Mouse (Mus musculus): ENCODE data around the gene Olfr619. TPM values are rescaled to one million over a fixed set of nuclear protein-coding genes. Genes with fewer than 3 reads are reported as not detected.

Gene Olfr619
- polyA plus RNA-seq (2017; shearing (Covaris generic)): not detected

GRCm38 (mm10) chr7:103600275-103600674, at the start of gene Olfr619:
Olfr619 (plus strand) TSS chr7:103600575.

DNA sequence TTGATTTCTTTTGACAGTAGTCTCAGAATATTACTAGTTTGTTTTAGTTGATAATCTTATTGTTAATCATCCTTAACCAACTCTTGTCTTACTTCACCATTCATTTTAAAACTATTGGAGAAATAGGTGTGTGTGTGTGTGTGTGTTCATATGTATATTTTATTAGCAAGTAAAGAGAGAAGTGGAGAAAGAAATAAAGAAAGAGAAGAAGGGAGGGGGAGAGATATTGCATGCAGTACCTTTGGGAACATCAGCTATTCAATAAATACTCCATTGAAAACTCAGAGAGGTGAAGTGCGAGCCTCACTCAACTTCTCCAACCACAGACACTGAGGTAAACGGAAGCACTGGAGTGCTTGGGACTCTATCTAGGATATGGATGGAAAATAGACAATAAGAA, 44.6 kb upstream of the Olfr619 start, which contains the start of gene Olfr615:
Gene Olfr615, plus strand, starts transcription at position 301 of the 400 bp plus-strand sequence.

DNA sequence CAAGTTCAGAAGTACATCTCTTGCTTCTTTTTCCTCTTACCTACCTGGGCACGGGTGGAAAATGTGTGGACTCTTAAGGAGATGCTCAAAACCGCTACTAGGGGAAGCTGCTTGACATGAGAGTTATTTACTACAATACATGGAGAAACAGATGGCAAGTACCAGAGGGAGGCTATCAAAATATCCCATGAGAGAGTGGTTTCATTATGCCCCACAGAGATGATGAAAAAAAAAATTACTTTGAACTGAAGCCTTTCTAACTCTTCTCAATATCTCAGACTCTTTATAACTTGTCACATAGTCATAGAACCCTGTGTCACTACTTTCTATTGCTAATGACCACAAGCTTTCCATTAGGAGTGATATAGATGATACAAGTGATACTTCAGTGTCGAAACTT, 31.3 kb upstream of the Olfr619 start, which contains the start of gene Olfr616:
Gene Olfr616, minus strand, starts transcription at position 101 of the 400 bp plus-strand sequence.

DNA sequence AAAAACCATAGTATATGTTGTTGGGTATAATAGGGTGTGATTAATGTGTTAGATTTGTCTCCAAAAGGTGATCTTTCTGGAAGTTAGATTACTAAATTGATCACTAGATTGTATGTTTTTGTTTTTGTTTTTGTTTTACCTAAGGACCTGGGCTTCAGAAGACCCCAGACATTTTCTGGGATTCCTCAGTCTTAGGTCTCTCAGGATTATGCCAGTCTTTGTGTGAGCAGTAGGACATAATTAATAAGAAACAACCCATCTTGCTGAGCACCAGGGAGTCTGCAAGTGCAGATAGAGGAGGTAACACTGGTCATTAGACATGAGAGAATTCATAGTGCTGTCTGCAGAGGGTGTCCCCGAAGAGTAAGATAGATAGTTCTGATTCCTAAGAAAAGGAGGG, 27.6 kb upstream of the Olfr619 start, which contains the start of gene Olfr617:
Gene Olfr617, plus strand, starts transcription at position 301 of the 400 bp plus-strand sequence.

GRCm38 (mm10) chr7:103589803-103590202, 10.6 kb upstream of the Olfr619 start, which contains the start of gene Olfr618:
Olfr618 (plus strand) TSS chr7:103590103.

DNA sequence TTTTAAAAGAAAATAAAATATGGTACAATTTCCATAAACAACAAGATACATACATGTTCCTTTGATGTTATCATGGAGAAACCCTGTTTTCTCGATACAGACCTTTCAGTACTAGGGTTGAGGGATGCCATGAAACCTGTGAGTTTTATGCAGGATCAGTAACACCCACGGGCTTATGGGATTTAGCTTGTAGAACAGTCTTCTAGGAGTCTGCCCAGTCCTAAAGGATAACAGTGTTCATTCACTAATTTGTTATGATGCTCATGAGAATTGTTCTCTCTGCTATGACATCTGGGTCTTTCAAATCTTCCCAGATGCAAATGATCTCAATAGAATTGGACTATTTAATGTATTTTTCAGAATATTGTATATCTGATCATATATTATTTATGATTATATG, 12.1 kb downstream of the Olfr619 start, which contains the start of gene Olfr620:
Gene Olfr620, minus strand, starts transcription at position 101 of the 400 bp plus-strand sequence.

DNA sequence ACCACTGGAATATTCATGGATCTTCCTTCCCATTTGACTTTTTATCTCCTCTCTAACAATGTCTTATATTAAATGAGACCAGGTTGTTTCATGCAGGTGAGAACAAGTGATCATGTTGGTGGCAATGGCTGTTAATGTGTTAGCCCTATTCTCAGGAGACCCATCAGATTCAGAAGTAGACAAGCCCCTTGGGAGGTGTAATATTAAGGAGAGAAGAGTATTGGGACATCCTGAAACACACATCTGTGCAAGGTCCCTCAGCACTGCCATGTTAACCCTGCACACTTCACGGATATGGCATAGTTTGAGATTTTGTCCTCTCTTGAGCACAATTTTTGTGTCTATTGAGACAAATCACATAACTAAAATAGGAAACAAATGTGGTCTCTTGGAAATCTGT, 42.2 kb downstream of the Olfr619 start, which contains the start of gene Olfr622:
Gene Olfr622, minus strand, starts transcription at position 101 of the 400 bp plus-strand sequence.

Other genes with a start within 250 kb of the Olfr619 start
- gene Olfr601, start 237.9 kb upstream of the Olfr619 start, polyA plus RNA-seq (2017; shearing (Covaris generic)): not detected
- gene Olfr603, start 214.4 kb upstream of the Olfr619 start, polyA plus RNA-seq (2017; shearing (Covaris generic)): not detected
- under 1 TPM in 1 of 2 experiments, not detected in 1; 0.25 TPM for gene Usp17lc, start 185.5 kb upstream of the Olfr619 start, polyA plus RNA-seq (2017; shearing (Covaris generic))
- not detected for gene Olfr605, start 155.1 kb upstream of the Olfr619 start, polyA plus RNA-seq (2017; shearing (Covaris generic))
- gene Olfr606, start 151.5 kb upstream of the Olfr619 start, polyA plus RNA-seq (2017; shearing (Covaris generic)): under 1 TPM in 1 of 2 experiments, not detected in 1; 0.07 TPM
- gene Olfr607, start 136.4 kb upstream of the Olfr619 start, polyA plus RNA-seq (2017; shearing (Covaris generic)): under 1 TPM in 1 of 2 experiments, not detected in 1; 0.05 TPM
- gene Olfr608, start 130.7 kb upstream of the Olfr619 start, polyA plus RNA-seq (2017; shearing (Covaris generic)): not detected
- gene Olfr609, start 102.5 kb upstream of the Olfr619 start, polyA plus RNA-seq (2017; shearing (Covaris generic)): under 1 TPM in 1 of 2 experiments, not detected in 1; 0.17 TPM
- gene Olfr610, start 88.5 kb upstream of the Olfr619 start, polyA plus RNA-seq (2017; shearing (Covaris generic)): not detected
- gene Olfr611, start 79.7 kb upstream of the Olfr619 start, polyA plus RNA-seq (2017; shearing (Covaris generic)): not detected
- not detected for gene Olfr612, start 57.9 kb upstream of the Olfr619 start, polyA plus RNA-seq (2017; shearing (Covaris generic))
- not detected for gene Olfr613, start 52.5 kb upstream of the Olfr619 start, polyA plus RNA-seq (2017; shearing (Covaris generic))
- under 1 TPM in 1 of 2 experiments, not detected in 1; 0.28 TPM for gene Olfr615, start 44.5 kb upstream of the Olfr619 start, polyA plus RNA-seq (2017; shearing (Covaris generic))
- under 1 TPM in 1 of 2 experiments, not detected in 1; 0.11 TPM for gene Olfr616, start 31.4 kb upstream of the Olfr619 start, polyA plus RNA-seq (2017; shearing (Covaris generic))
- gene Olfr617, start 27.5 kb upstream of the Olfr619 start, polyA plus RNA-seq (2017; shearing (Covaris generic)): not detected
- gene Olfr618, start 10.5 kb upstream of the Olfr619 start, polyA plus RNA-seq (2017; shearing (Covaris generic)): not detected
- gene Olfr620, start 12.0 kb downstream of the Olfr619 start, polyA plus RNA-seq (2017; shearing (Covaris generic)): under 1 TPM; 0.06 to 0.15 TPM
- not detected for gene Olfr622, start 42.1 kb downstream of the Olfr619 start, polyA plus RNA-seq (2017; shearing (Covaris generic))
- gene Olfr623, start 63.1 kb downstream of the Olfr619 start, polyA plus RNA-seq (2017; shearing (Covaris generic)): under 1 TPM in 1 of 2 experiments, not detected in 1; 0.16 TPM
- under 1 TPM in 1 of 2 experiments, not detected in 1; 0.06 TPM for gene Olfr624, start 70.6 kb downstream of the Olfr619 start, polyA plus RNA-seq (2017; shearing (Covaris generic))
- gene Olfr625-ps1, start 82.1 kb downstream of the Olfr619 start, polyA plus RNA-seq (2017; shearing (Covaris generic)): not detected
- gene Olfr243, start 114.1 kb downstream of the Olfr619 start, polyA plus RNA-seq (2017; shearing (Covaris generic)): under 1 TPM in 1 of 2 experiments, not detected in 1; 0.41 TPM
- gene Olfr628, start 129.8 kb downstream of the Olfr619 start, polyA plus RNA-seq (2017; shearing (Covaris generic)): not detected
- not detected for gene Olfr629, start 144.4 kb downstream of the Olfr619 start, polyA plus RNA-seq (2017; shearing (Covaris generic))
- not detected for gene Olfr630, start 156.8 kb downstream of the Olfr619 start, polyA plus RNA-seq (2017; shearing (Covaris generic))
- not detected for gene Olfr69, start 171.0 kb downstream of the Olfr619 start, polyA plus RNA-seq (2017; shearing (Covaris generic))
- not detected for gene Olfr68, start 179.1 kb downstream of the Olfr619 start, polyA plus RNA-seq (2017; shearing (Covaris generic))
- not detected for gene Olfr67, start 191.2 kb downstream of the Olfr619 start, polyA plus RNA-seq (2017; shearing (Covaris generic))
- gene Hbb-bt, start 213.4 kb downstream of the Olfr619 start, polyA plus RNA-seq (2017; shearing (Covaris generic)): 10 to 100 TPM; 63.1 to 67.8 TPM
- 100 to 1,000 TPM; 302 to 371 TPM for gene Hbb-bs, start 227.5 kb downstream of the Olfr619 start, polyA plus RNA-seq (2017; shearing (Covaris generic))
- gene Hbb-bh2, start 239.9 kb downstream of the Olfr619 start, polyA plus RNA-seq (2017; shearing (Covaris generic)): not detected
- not detected for gene Hbb-bh1, start 242.6 kb downstream of the Olfr619 start, polyA plus RNA-seq (2017; shearing (Covaris generic))